Mouse (Mus musculus): ENCODE measurements around the gene Adk. TPM values are rescaled to one million over a fixed set of nuclear protein-coding genes. Genes with fewer than 3 reads are reported as not detected.

Gene Adk
- total RNA-seq (2014; rRNA removed; ENCODE audit: low replicate concordance): 126 and 133 TPM in 2 replicates
- 246 and 255 TPM in 2 replicates for polyA plus RNA-seq (2015; fragmentation: Nextera tagmentation; extraction: Ambion mirVana)

- peak within 1 kb of the TSS; percentile 96 for H3K27ac ChIP-seq (ENCODE audit: low read depth)
- H3K4me2 ChIP-seq (ENCODE audit: low read depth, low read length): peak within 1 kb of the TSS; percentile 76
- WGBS: 0% methylated on average over 42 of the region's 48 CpGs
- TF ChIP-seq CTCF (IDR thresholded peaks at IDR 0.05; ENCODE audit: low read depth) (no peak), EP300 (IDR thresholded peaks at IDR 0.05; ENCODE audit: low read depth) (peak; percentile 98)
- peak within 1 kb of the TSS; percentile 91 for H3K4me3 ChIP-seq (ENCODE audit: low read depth, low read length)
- H3K4me1 ChIP-seq (ENCODE audit: control insufficient read depth, insufficient read depth): peaks cover 22% of the 10 kb centered on the region
- no peaks in the 10 kb centered on the region for H3K9me3 ChIP-seq (replicated peaks; ENCODE audit: control insufficient read depth, low read length)
- ATAC-seq (ENCODE audit: insufficient read depth, low read depth) (peak; percentile 96), DNase-seq (ENCODE audit: low spot score) (peak; percentile 96)
- no peaks in the 10 kb centered on the region for H3K36me3 ChIP-seq (replicated peaks; ENCODE audit: control insufficient read depth, insufficient read depth, low read length)
- H3K27me3 ChIP-seq (ENCODE audit: control insufficient read depth, insufficient read depth, low read length): no peaks in the 10 kb centered on the region
- peak within 1 kb of the TSS; percentile 86 for H3K9ac ChIP-seq (replicated peaks; ENCODE audit: low read depth, low read length)
Observed at GRCm38 (mm10) chr14:21052112-21052780, at the start of gene Adk, which contains the start of gene Ap3m1. Gene Adk, plus strand, starts transcription at chr14:21052574. Gene Ap3m1, minus strand, starts transcription at chr14:21052508.

DNA sequence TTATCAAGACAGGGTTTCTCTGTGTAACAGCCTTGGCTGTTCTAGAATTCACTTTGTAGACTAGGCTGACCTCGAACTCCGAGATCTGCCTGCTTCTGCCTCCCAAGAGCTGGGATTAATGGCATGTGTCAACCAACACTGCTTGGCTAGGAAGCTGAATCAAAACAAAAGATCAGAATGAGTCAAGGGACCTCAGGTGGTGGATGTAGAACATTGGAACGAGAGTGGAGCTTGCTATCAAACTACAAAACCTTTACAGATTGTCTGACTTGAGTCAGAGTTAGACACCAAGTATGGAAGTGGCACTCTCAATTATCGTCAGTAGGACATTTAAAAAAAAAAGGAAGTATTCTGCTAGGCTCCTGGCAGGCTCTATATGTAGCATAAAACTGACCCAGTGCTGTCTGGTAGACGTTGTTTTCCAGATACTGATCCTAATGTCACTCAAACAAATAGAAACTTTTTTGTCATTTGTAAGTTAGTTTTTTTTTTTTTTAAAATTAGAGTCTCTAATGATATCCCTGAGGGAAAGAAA, 38.5 kb upstream of the Adk start:
- Histone ChIP-seq H3K4me3 (ENCODE audit: low read depth, low read length) (no peak overlapping the region), H3K27ac (ENCODE audit: low read depth) (no peak overlapping the region), H3K4me2 (ENCODE audit: low read depth, low read length) (no peak overlapping the region), H3K4me1 (ENCODE audit: control insufficient read depth, insufficient read depth) (no peaks in the 10 kb centered on the region), H3K27me3 (ENCODE audit: control insufficient read depth, insufficient read depth, low read length) (no peaks in the 10 kb centered on the region), H3K36me3 (replicated peaks; ENCODE audit: control insufficient read depth, insufficient read depth, low read length) (peaks cover 83% of the 10 kb centered on the region), H3K9me3 (replicated peaks; ENCODE audit: control insufficient read depth, low read length) (no peaks in the 10 kb centered on the region), H3K9ac (replicated peaks; ENCODE audit: low read depth, low read length) (no peak overlapping the region)
- ATAC-seq (ENCODE audit: insufficient read depth, low read depth): no peak
- DNase-seq (ENCODE audit: low spot score): no peak
- WGBS: 76% methylated on average over 5 of the region's 5 CpGs
- no peak for TF ChIP-seq CTCF (IDR thresholded peaks at IDR 0.05; ENCODE audit: low read depth)
- TF ChIP-seq EP300 (IDR thresholded peaks at IDR 0.05; ENCODE audit: low read depth): no peak

DNA sequence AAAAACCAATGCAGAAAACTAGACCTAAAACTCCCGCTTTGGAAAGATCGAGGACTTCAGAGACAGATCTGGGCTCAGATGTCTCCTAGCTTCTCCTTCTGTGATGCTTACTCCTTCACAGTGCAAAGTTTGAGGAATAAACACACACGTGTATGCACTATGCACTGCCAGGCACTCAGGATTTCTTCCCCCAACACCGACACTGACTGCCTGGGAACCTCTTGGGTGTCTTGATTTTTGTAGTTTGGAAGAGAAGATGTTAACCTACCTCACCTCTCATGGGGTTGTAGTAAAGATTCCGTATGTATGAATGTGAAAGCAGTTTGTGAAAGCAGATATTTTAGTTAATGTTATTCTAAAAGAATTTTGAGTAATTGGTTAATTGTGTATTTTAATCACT, 34.5 kb upstream of the Adk start:
- WGBS: 90% methylated on average over 5 of the region's 5 CpGs
- DNase-seq (ENCODE audit: low spot score) (no peak), ATAC-seq (ENCODE audit: insufficient read depth, low read depth) (no peak)
- TF ChIP-seq CTCF (IDR thresholded peaks at IDR 0.05; ENCODE audit: low read depth): no peak
- Histone ChIP-seq H3K36me3 (replicated peaks; ENCODE audit: control insufficient read depth, insufficient read depth, low read length) (peaks cover 91% of the 10 kb centered on the region), H3K4me3 (ENCODE audit: low read depth, low read length) (no peak overlapping the region), H3K4me2 (ENCODE audit: low read depth, low read length) (no peak overlapping the region), H3K27me3 (ENCODE audit: control insufficient read depth, insufficient read depth, low read length) (no peaks in the 10 kb centered on the region), H3K4me1 (ENCODE audit: control insufficient read depth, insufficient read depth) (no peaks in the 10 kb centered on the region), H3K9ac (replicated peaks; ENCODE audit: low read depth, low read length) (no peak overlapping the region), H3K27ac (ENCODE audit: low read depth) (no peak overlapping the region), H3K9me3 (replicated peaks; ENCODE audit: control insufficient read depth, low read length) (no peaks in the 10 kb centered on the region)

DNA sequence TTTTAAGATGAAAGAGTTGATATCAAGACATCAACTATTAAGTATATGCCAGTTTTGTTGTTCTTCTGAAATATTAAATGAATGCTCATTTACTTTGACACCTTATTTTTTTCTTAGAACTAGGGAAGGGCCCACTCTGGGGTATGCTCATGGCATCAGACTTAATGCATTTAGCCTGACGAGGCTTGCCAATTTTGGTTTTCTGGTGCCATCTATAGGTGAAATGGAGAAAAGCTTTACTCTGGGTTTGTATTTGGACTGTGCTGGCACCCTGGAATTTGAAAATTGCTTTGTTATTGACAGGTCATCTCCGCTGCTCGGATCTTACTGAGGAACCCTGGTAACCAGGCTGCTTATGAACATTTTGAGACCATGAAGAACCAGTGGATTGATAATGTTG, 33.4 kb upstream of the Adk start:
- no peak overlapping the region for H3K9ac ChIP-seq (replicated peaks; ENCODE audit: low read depth, low read length)
- no peak for TF ChIP-seq EP300 (IDR thresholded peaks at IDR 0.05; ENCODE audit: low read depth)
- peak; percentile 50 for TF ChIP-seq CTCF (IDR thresholded peaks at IDR 0.05; ENCODE audit: low read depth)
- H3K4me3 ChIP-seq (ENCODE audit: low read depth, low read length): no peak overlapping the region
- no peaks in the 10 kb centered on the region for H3K27me3 ChIP-seq (ENCODE audit: control insufficient read depth, insufficient read depth, low read length)
- H3K4me1 ChIP-seq (ENCODE audit: control insufficient read depth, insufficient read depth): no peaks in the 10 kb centered on the region
- DNase-seq (ENCODE audit: low spot score) (no peak), ATAC-seq (ENCODE audit: insufficient read depth, low read depth) (no peak)
- no peak overlapping the region for H3K4me2 ChIP-seq (ENCODE audit: low read depth, low read length)
- WGBS: 61% methylated on average over 3 of the region's 3 CpGs
- H3K9me3 ChIP-seq (replicated peaks; ENCODE audit: control insufficient read depth, low read length): no peaks in the 10 kb centered on the region
- no peak overlapping the region for H3K27ac ChIP-seq (ENCODE audit: low read depth)
- H3K36me3 ChIP-seq (replicated peaks; ENCODE audit: control insufficient read depth, insufficient read depth, low read length): peaks cover 90% of the 10 kb centered on the region

DNA sequence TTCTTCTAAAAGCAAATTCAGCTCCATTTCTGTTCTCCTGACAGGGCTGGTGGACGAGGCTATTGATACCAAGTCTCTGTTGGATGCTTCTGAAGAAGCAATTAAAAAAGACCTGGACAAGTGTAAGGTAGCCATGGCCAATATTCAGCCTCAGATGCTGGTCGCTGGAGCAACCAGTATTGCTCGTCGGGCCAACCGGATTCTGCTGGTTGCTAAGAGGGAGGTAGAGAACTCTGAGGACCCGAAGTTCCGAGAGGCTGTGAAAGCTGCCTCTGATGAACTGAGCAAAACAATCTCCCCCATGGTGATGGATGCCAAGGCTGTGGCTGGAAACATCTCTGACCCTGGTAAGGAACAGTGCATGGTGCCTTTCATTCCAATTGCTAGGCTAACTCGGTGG, 31.9 kb upstream of the Adk start:
- Histone ChIP-seq H3K4me1 (ENCODE audit: control insufficient read depth, insufficient read depth) (no peaks in the 10 kb centered on the region), H3K4me2 (ENCODE audit: low read depth, low read length) (no peak overlapping the region), H3K27ac (ENCODE audit: low read depth) (no peak overlapping the region), H3K9ac (replicated peaks; ENCODE audit: low read depth, low read length) (no peak overlapping the region), H3K27me3 (ENCODE audit: control insufficient read depth, insufficient read depth, low read length) (no peaks in the 10 kb centered on the region), H3K36me3 (replicated peaks; ENCODE audit: control insufficient read depth, insufficient read depth, low read length) (peaks cover 91% of the 10 kb centered on the region), H3K9me3 (replicated peaks; ENCODE audit: control insufficient read depth, low read length) (no peaks in the 10 kb centered on the region), H3K4me3 (ENCODE audit: low read depth, low read length) (no peak overlapping the region)
- DNase-seq (ENCODE audit: low spot score): no peak
- no peak for ATAC-seq (ENCODE audit: insufficient read depth, low read depth)
- WGBS: 93% methylated on average over 8 of the region's 8 CpGs
- TF ChIP-seq CTCF (IDR thresholded peaks at IDR 0.05; ENCODE audit: low read depth) (no peak), EP300 (IDR thresholded peaks at IDR 0.05; ENCODE audit: low read depth) (no peak)

All from heart, postnatal 0 days (tissue).